Mouse (Mus musculus) heart, adult 9 months (tissue): ENCODE measurements around the gene Neurog1.

Experiments
- DNase-seq, 2 experiments: peaks; one replicate each; pipeline ENCODE4 v3.0.0; 2022; ENCODE audit warnings: low spot score in 2 of 2

Neurog1 gene

GRCm38 (mm10) chr13:56258196-56259020 is 6.4 kb upstream of the Neurog1 start:
- DNase-seq: no peak

GRCm38 (mm10) chr13:56257469-56258153 is 5.6 kb upstream of the Neurog1 start:
- DNase-seq: no peak

- no peak for DNase-seq
Measured at GRCm38 (mm10) chr13:56256716-56257299, 4.8 kb upstream of the Neurog1 start.

- DNase-seq: no peak
Measured at GRCm38 (mm10) chr13:56253379-56253778, 1.4 kb upstream of the Neurog1 start.

GRCm38 (mm10) chr13:56252783-56253182 is 820 bp upstream of the Neurog1 start:
- no peak for DNase-seq

GRCm38 (mm10) chr13:56251176-56251923 is 613 bp downstream of the Neurog1 start:
- no peak for DNase-seq

GRCm38 (mm10) chr13:56250551-56251161 is 1.3 kb downstream of the Neurog1 start:
- no peak for DNase-seq

GRCm38 (mm10) chr13:56249593-56250341 is 2.2 kb downstream of the Neurog1 start:
- DNase-seq: no peak

GRCm38 (mm10) chr13:56243104-56243503 is 8.9 kb downstream of the Neurog1 start:
- DNase-seq: no peak

- DNase-seq: no peak
Measured at GRCm38 (mm10) chr13:56240012-56240770, 11.8 kb downstream of the Neurog1 start.

- DNase-seq: no peak
Measured at GRCm38 (mm10) chr13:56237905-56238304, 14.1 kb downstream of the Neurog1 start.

GRCm38 (mm10) chr13:56236194-56236593 is 15.8 kb downstream of the Neurog1 start:
- DNase-seq: no peak

- no peak for DNase-seq
Measured at GRCm38 (mm10) chr13:56228790-56229189, 23.2 kb downstream of the Neurog1 start.

- no peak for DNase-seq
Measured at GRCm38 (mm10) chr13:56226175-56226954, 25.6 kb downstream of the Neurog1 start.

- DNase-seq: no peak
Measured at GRCm38 (mm10) chr13:56223625-56224024, 28.3 kb downstream of the Neurog1 start.

GRCm38 (mm10) chr13:56222849-56223246 is 29.1 kb downstream of the Neurog1 start:
- DNase-seq: no peak

GRCm38 (mm10) chr13:56221995-56222848 is 29.7 kb downstream of the Neurog1 start:
- no peak for DNase-seq
